Mouse (Mus musculus): ENCODE measurements around the gene Echs1.

Echs1 gene

GRCm38 (mm10) chr7:140060936-140061831 lies 55.1 kb downstream of the Echs1 start:
- DNase-seq, result no peak

GRCm38 (mm10) chr7:140059601-140060000 lies 56.7 kb downstream of the Echs1 start:
- no peak for DNase-seq

- no peak for DNase-seq
Measured at GRCm38 (mm10) chr7:140058528-140058927, 57.7 kb downstream of the Echs1 start.

GRCm38 (mm10) chr7:140057413-140058407 lies 58.6 kb downstream of the Echs1 start:
- DNase-seq, result no peak
